Mouse (Mus musculus) natural killer cell, adult 2 months (primary cell): Measurements from ENCODE around the gene Ccm2.
A peak's percentile ranks its signal among the peaks of the same experiment; 100 is the strongest.

Experiments
- DNase-seq, 2 experiments: peaks; one replicate each; pipeline ENCODE4 v3.0.0; 2022; ENCODE audit warnings: low spot score in 2 of 2

Ccm2 gene

DNA sequence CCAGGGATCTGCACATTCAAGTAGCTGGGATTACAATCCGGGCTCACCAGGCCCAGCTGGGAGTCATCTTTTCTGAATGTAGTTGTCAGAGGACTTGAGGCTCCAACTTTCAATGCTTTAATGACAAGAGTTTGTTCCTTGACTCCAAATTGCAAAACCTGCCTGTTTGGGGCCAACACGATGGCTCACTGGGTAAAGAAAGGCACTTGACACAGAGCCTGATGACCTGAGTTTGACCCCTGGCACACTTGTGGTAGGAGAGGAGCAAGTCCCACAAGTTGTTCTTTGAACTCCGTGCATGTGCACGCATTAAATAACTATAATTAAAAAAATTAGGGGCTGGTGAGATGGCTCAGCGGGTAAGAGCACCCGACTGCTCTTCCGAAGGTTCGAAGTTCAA lies 16.7 kb upstream of the Ccm2 start:
- no peak for DNase-seq

DNA sequence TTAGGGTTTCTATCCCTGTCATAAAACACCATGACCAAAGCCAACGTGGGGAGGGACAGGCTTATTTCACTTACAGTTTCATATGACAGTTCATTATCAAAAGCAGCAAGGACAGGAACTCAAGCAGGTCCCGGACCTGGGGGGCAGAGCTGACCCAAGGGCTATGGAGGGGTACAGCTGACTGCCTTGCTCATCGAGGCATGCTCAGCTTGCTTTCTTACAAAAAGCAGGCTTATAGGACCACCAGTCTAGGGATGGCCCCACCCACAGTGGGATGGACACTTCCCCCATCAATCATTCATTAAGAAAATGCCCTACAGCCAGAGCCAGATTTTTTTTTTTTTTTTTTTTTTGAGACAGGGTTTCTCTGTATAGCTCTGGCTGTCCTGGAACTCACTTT lies 15.9 kb upstream of the Ccm2 start:
- no peak for DNase-seq

DNA sequence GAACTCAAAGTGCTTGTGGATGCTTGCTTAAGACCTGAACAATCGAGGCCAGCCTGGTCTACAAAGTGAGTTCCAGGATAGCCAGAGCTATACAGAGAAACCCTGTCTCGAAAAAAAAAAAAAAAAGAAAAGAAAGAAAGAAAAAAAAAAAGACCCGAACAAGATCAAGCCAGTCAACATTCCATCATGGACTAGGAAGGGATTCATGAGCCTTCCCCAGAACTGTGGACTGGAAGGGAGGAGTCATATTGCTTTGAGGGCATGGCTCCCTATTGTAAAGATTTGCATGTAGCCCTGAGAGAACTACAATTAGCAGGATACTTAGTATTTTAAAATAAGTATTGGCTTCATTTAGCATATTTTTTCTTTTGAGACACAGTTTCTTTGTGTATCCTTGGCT lies 2.0 kb upstream of the Ccm2 start:
- DNase-seq: no peak

DNA sequence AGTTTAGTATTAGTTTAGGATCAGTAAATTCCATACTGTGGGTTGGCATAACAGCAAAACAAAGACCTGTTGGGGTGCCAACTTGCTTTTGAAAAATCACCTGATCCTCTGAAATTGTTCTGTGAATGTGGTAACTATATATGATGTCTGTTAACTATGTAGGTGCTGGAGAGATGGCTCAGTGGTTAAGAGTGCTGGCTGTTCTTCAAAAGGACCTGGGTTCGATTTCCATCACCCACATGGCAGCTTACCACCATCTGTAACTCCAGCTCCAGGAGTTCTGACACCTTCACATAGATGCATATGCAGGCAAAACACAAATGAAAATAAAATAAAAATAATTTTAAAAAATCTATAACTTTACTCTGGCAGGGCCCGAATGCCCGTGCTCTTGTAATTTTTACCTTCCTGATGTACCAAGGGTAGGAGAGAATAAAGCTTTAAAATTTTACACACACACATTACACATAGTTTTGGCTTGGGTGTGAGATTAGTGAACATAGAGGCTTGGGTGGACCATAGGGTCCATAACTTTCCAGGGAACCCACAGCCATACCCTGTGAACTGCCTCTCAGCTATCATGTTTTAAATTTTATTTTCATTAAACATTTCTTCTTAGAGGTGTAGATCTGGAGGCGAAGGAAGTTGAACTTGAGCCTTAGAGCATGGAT lies 1.4 kb upstream of the Ccm2 start:
- no peak for DNase-seq

DNA sequence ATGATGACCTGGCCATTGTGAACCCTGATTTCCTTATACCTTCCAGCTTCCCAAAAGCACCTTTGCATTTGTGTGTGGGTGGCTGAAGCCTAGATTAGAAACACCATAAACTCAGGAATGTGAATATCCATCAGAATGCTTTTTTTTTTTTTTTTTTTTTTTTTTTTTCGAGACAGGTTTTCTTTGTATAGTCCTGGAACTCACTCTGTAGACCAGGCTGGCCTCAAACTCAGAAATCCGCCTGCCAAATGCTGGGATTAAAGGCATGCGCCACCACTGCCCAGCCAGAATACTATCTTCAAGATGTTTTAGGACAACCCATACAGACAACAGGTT lies 862 bp upstream of the Ccm2 start:
- no peak for DNase-seq

DNA sequence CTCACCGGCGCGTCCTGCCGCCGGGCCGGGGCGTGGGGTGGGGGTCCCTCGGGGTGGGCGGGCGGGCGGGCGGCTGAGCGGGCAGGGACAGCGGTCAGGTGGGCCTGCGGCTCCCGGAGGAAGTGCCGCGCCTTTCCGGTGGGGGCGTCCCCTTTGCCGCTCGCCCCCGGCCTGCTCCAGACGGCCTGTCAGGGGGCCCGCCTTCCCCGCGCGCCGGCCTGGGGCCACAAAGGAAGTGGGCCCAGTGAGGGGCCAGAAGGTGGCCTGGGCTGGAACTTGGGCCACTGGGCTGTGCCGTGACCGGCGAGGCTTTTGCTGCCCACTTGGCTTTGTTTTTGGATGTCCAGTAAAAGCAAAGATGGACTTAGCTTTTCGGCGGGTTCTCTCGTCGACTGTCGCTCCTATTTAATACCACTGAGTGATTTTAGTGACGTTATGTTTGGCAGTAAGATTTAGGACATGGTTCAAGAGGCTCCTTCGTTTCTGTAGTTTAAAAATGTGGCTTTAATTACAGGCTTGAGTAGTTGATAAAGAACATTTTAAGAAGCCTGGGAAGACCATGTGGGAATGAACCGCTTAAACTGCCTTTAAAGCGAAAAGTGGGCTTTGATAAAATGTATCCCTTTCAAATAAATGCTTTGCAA lies 472 bp downstream of the Ccm2 start:
- DNase-seq: peak; percentile 82 to 84

DNA sequence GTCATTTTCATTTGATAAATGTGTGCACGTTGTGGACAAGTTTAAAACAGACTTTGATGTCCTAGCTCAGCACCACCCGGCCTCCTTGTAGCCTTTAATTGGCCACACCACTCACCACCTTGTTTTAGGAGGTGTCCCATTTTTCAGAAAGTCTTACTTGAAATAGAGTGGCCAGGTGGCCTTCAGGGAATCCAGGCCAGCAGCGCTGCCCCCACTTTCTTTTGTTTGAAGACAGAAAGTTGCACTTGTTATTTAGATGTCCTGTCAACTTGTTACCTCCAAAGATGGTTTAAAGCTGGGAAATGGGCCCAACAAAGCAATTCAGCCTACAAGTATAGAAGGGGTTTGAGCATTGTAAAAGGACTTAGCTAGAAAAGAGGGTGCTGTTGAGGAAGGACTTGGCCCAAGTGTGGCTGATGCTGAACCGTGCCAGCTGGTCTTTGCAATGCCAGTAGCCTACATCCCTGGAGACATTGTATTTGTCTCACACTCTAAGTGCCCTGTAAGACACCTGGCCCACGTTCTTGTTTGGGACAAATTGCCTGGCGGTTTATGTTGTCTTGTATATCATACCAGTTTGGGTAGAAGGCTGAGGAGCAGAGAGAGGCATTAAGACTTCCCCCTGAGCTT lies 1.1 kb downstream of the Ccm2 start:
- peak in 1 of 2 experiments; percentile 12 for DNase-seq

DNA sequence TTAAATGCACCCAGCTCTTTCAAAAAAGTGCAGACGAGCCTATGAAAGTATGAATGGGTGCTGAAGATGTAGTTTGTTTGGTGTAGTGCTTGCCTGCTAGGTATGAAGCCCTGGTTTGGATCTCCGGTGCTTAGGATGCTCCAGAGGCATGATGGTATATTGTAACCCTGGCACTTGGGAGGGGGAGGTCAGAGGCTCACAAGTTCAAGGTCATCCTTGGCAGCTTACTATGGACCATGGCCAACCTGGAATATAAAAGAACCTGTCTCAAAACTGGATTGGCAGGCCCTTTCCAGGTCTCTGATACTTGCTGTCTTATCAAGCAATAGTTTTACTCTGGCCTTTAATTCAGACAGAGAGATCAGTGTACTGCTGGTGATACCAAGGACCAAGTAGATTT lies 3.1 kb downstream of the Ccm2 start:
- no peak for DNase-seq

DNA sequence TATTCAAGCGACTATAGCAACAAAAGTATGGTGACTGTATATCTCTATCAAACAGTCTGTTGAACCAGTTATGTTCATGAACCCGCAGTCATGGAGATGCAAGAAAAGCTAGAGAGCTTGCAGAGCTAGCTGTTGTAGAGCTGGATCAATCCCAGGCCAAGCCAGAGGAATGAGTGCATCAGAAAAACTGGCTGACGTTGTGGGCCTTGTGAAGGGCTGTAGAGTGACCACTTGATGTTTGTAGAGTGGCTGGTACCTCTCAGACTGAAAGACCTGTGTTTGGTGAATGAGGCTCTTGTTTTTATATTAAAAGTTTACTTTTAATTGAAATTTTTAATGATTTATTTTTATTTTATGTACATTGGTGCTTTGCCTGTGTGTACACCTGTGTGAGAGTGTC lies 3.5 kb downstream of the Ccm2 start:
- DNase-seq: no peak

DNA sequence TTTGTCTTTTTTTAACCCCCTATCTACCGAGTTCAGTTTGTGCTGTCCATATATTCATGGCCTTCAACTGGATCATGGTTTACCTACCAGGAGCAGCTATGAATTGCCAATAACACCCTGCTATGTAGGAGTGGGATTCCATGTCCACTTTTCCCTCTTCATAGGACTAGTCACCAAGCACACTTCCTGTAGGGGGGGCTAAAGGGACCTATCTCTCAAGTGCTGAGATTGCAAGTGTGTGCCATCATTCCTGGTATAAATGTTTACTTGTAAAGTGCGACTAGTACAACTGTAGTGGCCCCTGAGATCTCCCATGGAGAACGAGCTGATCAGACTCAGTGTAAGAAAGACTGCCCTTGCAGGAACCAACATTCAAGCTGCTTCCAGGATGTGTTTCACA lies 11.5 kb downstream of the Ccm2 start:
- DNase-seq: no peak

DNA sequence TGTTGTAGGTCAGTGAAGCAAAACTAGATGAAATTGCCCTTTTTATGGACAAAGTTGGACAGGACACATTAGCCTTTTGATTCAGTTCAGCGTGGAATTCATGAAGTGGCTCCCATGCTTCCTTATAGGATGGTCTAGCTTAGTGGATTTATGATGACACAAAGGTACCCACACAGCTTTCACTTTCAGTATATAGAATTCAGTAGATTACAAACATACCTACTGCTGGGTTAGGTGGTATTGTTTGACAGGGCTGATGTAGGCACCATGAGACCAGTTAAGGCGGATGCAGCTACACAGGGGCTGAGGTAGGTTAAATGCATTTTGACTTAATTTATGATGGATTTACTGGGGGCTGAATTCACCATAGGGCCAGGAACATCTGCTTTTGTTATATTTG lies 13.3 kb downstream of the Ccm2 start:
- peak; percentile 23 to 31 for DNase-seq

DNA sequence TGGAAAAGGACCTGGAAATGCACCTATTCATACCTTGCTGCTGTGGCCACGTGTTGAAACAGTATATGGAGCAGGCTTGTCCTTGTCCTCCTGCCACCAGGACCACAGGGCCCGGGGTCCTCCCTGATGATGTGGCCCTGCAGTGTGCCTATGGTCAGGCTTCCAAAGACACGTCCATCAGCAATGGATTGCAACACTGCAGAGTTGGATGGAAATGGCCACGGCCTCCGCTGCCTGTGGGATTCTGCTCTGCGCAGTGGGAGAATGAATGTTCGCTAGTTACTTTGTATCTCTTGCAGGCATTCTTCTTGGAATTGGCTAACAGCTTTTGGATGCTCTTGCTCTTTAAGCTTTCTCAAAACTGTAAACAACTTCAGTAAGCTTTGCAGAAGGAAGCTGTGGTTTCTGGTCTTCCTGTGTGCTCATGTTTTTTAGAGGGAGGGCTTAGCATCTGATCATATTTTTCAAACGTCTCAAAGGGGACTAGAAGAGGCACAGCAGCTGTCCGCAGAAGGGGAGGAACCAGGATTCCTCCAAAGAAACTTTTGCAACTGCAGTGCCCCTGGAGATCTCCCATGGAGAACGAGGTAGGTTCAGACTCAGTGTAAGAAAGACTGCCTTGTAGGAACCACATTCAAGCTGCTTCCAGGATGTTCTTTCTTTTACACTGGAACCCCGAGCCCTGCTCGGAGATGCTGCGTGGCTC lies 14.1 kb downstream of the Ccm2 start:
- DNase-seq: peak; percentile 44 to 55

DNA sequence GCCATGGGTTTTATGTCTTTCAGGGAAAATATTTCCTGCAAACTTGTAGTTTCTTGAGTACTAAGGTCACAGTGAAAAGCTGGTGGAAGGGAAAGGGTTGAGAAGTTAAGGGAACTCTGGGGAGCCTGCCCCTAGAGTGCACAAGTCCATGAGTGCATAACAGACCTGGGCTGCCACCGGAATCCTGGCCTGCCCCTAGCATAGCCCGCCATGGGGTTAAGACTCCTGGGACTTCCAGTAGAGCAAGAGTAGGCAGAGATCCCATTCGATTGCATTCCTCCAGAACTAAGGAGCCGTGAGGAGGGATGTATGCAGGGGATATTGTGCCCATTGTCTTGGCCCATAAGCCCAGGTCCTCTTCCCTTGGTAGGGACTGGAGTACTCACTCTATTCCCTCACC lies 14.8 kb downstream of the Ccm2 start:
- DNase-seq: no peak

DNA sequence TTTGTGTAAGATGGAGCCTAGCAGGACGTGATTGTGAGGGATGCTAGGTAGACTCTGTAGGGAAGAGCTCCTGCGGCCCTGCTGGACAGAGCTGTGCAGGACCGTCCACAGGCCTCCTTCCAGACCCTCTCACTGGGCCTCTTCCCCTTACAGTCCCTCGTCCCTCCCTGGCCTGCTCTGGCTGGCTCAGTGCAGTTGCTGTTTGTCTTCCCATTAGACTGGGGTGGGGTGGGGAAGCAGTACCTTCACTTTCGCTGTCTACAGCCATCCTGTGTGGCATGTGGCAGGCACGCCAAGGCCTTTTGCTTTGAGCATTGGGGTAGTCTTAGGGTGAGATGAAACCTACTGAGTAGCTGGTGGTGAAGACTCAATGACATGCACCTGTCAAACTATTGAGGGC lies 15.7 kb downstream of the Ccm2 start:
- DNase-seq: peak; percentile 38 to 47

DNA sequence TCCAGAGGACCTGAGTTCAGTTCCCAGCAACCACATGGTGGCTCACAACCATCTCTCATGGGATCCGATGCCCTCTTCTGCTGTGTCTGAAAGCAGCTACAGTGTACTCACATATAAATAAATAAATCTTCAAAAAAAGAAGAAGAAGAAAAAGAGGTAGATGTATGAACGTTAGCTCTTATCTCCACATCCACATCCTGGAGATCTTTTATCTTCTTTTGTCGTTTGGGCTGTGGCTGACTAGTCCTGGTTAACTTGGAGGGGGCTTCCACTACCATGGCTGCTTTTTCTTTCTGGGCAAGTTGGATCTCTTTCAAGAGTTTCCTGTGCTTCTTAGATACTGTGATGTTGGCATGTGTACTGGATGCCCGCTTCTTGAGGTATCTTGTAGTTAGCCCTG lies 16.5 kb downstream of the Ccm2 start:
- DNase-seq: no peak

DNA sequence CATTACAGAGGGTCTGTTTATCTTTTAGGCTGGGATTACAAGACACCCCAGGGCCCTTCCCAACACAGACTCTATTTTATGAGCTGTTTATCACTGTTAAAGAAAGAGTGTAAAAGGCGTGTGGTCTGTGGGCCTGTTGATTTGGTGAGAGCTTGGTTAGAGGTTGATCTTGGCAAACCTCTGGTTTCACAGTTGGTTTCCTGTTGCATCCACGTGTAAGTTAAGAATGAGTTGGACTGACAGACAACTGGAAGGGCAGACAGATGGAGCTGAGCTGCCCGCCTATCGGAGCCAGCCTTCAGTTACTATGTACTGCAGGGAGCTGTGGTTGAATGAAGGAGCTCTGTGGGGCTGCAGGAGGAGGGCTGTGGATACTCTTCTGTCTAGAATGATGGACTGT lies 19.8 kb downstream of the Ccm2 start:
- peak; percentile 23 to 45 for DNase-seq

DNA sequence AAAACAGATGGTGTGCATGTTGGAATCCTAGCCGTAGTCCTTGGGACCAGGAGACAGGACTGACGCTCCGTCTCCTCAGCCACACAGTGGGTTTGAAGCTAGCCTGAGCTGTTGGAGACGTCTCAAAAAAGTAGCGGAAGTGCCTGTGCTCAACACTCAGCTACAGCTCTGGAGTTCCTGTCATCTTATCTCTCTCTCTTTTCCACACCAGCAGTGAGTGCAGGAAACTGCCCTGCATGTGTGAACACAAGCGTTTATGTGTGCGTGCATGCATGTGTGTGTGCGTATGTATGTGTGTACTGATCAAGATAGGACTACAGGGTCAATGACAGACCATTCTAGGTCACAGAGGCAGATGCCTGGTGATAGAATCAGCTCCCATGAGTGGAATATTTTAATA lies 21.3 kb downstream of the Ccm2 start:
- no peak for DNase-seq

DNA sequence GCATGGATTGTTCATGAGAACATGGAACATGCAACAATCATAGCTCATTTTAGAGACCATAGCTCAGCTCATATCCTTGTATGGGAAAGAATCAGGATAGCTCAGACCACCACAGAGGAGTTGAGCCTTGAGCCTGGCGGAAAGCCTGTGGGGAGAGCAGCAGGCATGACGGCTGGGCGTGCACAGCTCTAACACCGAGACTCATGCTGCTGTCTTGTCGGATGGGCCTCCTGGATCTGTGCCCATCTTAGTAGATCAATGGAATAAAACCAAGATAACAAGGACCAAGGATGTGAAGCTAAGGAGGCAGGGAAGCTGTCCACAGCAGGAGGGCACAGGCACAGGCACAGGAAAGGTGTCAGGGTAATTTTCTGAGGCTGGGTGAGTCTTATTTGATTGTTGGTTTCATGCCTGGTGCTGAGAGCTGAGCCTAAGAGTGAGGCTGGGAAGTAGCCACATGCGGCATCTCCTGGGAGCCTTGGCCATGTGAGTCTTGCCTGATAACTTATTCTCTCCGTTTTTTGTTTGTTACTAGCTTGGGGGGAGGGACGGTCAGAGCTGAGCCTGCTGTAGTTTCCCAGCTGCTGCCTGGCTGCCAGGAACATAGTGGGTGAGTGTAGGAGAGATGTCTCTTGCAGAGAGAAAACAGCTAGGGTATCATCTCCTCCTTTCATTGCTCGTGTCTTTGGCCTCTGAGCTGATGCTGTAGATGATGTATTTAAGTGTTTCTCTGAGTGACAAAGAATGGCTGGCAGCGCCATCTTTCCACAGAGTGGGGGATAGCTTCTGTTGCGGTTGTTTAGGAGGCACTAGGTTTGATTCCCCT lies 22.1 kb downstream of the Ccm2 start:
- DNase-seq: no peak

DNA sequence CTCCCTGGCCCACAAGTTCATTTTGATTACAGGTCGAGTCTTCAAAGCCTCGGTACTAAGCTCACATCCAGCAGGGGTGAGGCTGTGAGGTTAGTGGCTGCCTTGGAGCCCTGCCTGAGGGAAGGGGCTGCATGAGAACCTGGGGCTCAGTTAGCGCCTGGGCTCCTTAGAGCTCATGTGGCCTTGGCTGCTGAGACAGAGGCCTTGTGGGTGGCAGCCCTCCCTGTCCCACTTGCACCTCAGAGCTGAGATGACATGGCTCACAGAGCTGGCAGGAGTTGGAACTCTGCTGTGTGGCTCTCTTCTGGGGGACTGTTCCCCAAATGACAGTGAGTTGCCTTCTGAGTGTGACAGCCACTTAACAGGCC lies 22.7 kb downstream of the Ccm2 start:
- no peak for DNase-seq

DNA sequence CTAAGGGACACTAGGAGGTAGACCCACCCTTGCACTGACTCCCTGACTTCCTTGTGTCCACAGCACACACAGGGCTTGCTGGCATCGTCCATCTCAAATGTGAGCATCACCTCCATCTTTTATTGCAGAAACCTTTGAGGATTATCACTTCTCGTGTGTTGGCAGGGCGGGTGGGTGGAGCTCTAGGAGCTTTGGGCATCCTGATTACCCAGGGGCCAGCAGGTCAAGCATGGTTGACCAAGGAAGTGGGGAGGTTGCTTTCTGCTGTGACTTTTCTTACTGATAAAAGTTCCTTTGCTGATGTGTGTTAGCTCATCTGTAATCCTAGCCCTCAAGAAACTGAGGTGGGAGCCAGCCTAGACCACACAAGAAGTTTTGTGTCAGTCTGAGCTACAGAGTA lies 29.5 kb downstream of the Ccm2 start:
- no peak for DNase-seq

DNA sequence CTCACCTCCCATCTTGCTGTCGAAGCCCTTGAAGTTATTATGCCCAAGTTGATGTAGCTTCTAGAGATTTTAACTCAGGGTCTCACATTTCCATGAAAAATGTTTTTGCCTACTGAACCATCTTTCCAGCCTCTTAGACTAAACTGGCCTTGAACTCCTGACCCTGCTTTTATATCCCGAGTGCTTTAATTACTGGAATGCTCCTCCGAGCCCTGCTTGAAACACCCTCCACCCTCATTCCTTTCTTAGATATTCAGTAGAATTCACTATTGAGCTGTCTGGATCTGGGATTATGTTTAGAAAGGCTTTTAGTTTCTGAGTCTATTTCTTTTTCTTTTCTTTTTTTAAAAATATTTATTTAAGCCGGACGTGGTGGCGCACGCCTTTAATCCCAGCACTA lies 32.7 kb downstream of the Ccm2 start:
- DNase-seq: no peak

DNA sequence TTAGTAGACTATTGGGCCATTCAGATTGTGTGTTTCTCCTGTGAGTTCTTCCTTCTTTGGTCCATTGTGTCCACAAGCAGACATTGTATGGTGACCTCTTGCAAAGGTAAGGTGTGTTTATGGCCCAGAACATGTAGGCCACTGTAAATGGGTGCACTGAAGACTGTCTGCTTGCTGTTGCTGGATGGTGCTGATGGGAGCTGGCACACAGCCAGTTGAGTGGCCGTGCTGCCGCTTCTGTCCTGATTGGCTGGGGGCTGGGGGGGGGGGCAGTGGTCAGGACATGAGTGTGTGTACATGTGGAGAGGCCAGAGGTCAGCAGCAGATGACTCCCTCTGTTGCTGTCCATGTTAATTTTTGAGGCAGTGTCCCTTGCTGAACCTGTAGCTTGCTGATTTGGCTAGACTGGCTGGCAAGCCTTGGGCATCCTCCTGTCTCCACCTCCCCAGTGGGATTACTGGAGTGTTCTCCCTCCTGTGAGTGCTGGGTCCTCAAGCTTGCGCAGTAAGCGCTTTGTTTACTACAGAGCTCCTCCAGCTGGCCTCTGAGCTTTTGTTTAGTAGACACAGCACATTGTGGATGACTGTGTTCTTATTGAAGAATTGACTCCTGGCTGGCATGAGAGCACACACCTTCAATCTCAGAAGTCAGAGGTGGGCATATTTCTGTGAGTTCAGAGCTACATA lies 33.5 kb downstream of the Ccm2 start:
- no peak for DNase-seq
